Mouse (Mus musculus): Measurements from ENCODE around the gene Degs1.

DNA sequence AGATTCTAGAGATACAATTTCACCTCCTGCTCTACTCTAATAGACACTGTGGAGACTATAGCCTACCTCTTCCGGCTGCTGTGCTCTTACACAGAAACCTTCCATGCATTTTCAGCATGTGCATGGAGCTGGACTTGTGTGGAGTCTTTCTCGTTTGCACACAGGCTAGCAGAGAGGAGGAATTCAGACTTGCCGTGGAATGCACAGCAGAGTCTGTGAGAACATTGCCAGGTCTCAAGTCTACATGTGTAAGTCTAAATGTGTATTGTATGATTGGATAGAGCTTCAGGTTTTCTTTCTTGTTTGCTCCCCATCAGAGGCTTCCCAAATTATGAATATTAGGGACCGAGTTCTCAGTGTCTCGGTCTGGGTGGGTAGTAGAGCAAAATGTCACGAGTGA lies 14.2 kb upstream of the Degs1 start:
- TF ChIP-seq POLR2A (IDR thresholded peaks at IDR 0.05; ENCODE audit: borderline replicate concordance, insufficient read depth, low read length) (no peak), CTCF (IDR thresholded peaks at IDR 0.05; ENCODE audit: borderline replicate concordance, insufficient read depth, low read depth, low read length) (no peak)
